Mouse (Mus musculus): ENCODE measurements around the gene Eif3f. TPM values are rescaled to one million over a fixed set of nuclear protein-coding genes. Genes with fewer than 3 reads are reported as not detected.

Eif3f gene
- polyA plus RNA-seq, 1 experiment from 2014 or later: 70.1 TPM

GRCm38 (mm10) chr7:108952801-108953200 is 18.6 kb downstream of the Eif3f start:
- no peak overlapping the region for H3K27ac ChIP-seq (replicated peaks)
- no peaks in the 10 kb centered on the region for H3K4me1 ChIP-seq (replicated peaks; ENCODE audit: control insufficient read depth, insufficient read depth)
- H3K4me2 ChIP-seq (replicated peaks; ENCODE audit: low read depth): no peak overlapping the region
- H3K9me3 ChIP-seq (ENCODE audit: control insufficient read depth, low read length): no peaks in the 10 kb centered on the region
- TF ChIP-seq CTCF (IDR thresholded peaks at IDR 0.05; ENCODE audit: low read depth) (no peak), EP300 (optimal IDR thresholded peaks at IDR 0.05) (no peak)
- 76% methylated on average over 6 of the region's 6 CpGs for WGBS
- H3K9ac ChIP-seq (ENCODE audit: low read length): no peak overlapping the region
- no peak overlapping the region for H3K4me3 ChIP-seq (ENCODE audit: low read depth, low read length)
- DNase-seq (ENCODE audit: low spot score): no peak
- ATAC-seq (ENCODE audit: low FRiP score, low TSS enrichment): no peak
- no peaks in the 10 kb centered on the region for H3K36me3 ChIP-seq (ENCODE audit: control insufficient read depth, insufficient read depth, low read length)
- H3K27me3 ChIP-seq (ENCODE audit: control insufficient read depth, insufficient read depth, low read length): no peaks in the 10 kb centered on the region; the same call in 1 of the 2 replicates

- H3K4me3 ChIP-seq (ENCODE audit: low read depth, low read length): no peak overlapping the region
- peak; percentile 32 for DNase-seq (ENCODE audit: low spot score)
- no peaks in the 10 kb centered on the region for H3K4me1 ChIP-seq (replicated peaks; ENCODE audit: control insufficient read depth, insufficient read depth)
- 45% methylated on average over 4 of the region's 4 CpGs for WGBS
- H3K9ac ChIP-seq (ENCODE audit: low read length): no peak overlapping the region
- no peak overlapping the region for H3K27ac ChIP-seq (replicated peaks)
- H3K4me2 ChIP-seq (replicated peaks; ENCODE audit: low read depth): no peak overlapping the region
- H3K9me3 ChIP-seq (ENCODE audit: control insufficient read depth, low read length): no peaks in the 10 kb centered on the region
- no peaks in the 10 kb centered on the region; the same call in 1 of the 2 replicates for H3K27me3 ChIP-seq (ENCODE audit: control insufficient read depth, insufficient read depth, low read length)
- no peak for ATAC-seq (ENCODE audit: low FRiP score, low TSS enrichment)
- no peak for TF ChIP-seq EP300 (optimal IDR thresholded peaks at IDR 0.05)
- peak; percentile 62 for TF ChIP-seq CTCF (IDR thresholded peaks at IDR 0.05; ENCODE audit: low read depth)
- no peaks in the 10 kb centered on the region for H3K36me3 ChIP-seq (ENCODE audit: control insufficient read depth, insufficient read depth, low read length)
Measured at GRCm38 (mm10) chr7:108954185-108954584, 20.0 kb downstream of the Eif3f start.

GRCm38 (mm10) chr7:108957734-108958133 is 23.5 kb downstream of the Eif3f start:
- ATAC-seq (ENCODE audit: low FRiP score, low TSS enrichment) (no peak), DNase-seq (ENCODE audit: low spot score) (no peak)
- no peak overlapping the region for H3K9ac ChIP-seq (ENCODE audit: low read length)
- WGBS: 53% methylated on average over 2 of the region's 2 CpGs
- H3K4me1 ChIP-seq (replicated peaks; ENCODE audit: control insufficient read depth, insufficient read depth): no peaks in the 10 kb centered on the region
- no peaks in the 10 kb centered on the region for H3K9me3 ChIP-seq (ENCODE audit: control insufficient read depth, low read length)
- H3K4me3 ChIP-seq (ENCODE audit: low read depth, low read length): no peak overlapping the region
- H3K27me3 ChIP-seq (ENCODE audit: control insufficient read depth, insufficient read depth, low read length): no peaks in the 10 kb centered on the region; the same call in 1 of the 2 replicates
- H3K36me3 ChIP-seq (ENCODE audit: control insufficient read depth, insufficient read depth, low read length): no peaks in the 10 kb centered on the region
- H3K27ac ChIP-seq (replicated peaks): no peak overlapping the region
- TF ChIP-seq CTCF (IDR thresholded peaks at IDR 0.05; ENCODE audit: low read depth): no peak
- TF ChIP-seq EP300 (optimal IDR thresholded peaks at IDR 0.05): no peak
- no peak overlapping the region for H3K4me2 ChIP-seq (replicated peaks; ENCODE audit: low read depth)

GRCm38 (mm10) chr7:108965968-108966367 is 31.8 kb downstream of the Eif3f start:
- no peaks in the 10 kb centered on the region for H3K27me3 ChIP-seq (ENCODE audit: control insufficient read depth, insufficient read depth, low read length)
- ATAC-seq (ENCODE audit: low FRiP score, low TSS enrichment) (0 out of 2 replicates have a peak, but pooled peaks have one; percentile 20), DNase-seq (ENCODE audit: low spot score) (no peak)
- no peaks in the 10 kb centered on the region for H3K4me1 ChIP-seq (replicated peaks; ENCODE audit: control insufficient read depth, insufficient read depth)
- H3K27ac ChIP-seq (replicated peaks): no peak overlapping the region
- H3K9ac ChIP-seq (ENCODE audit: low read length): no peak overlapping the region
- 12% methylated on average over 2 of the region's 2 CpGs for WGBS
- H3K4me3 ChIP-seq (ENCODE audit: low read depth, low read length): no peak overlapping the region
- no peaks in the 10 kb centered on the region for H3K9me3 ChIP-seq (ENCODE audit: control insufficient read depth, low read length)
- TF ChIP-seq CTCF (IDR thresholded peaks at IDR 0.05; ENCODE audit: low read depth) (peak; percentile 38), EP300 (optimal IDR thresholded peaks at IDR 0.05) (no peak)
- H3K36me3 ChIP-seq (ENCODE audit: control insufficient read depth, insufficient read depth, low read length): no peaks in the 10 kb centered on the region
- no peak overlapping the region for H3K4me2 ChIP-seq (replicated peaks; ENCODE audit: low read depth)

GRCm38 (mm10) chr7:108966742-108967362 is 32.6 kb downstream of the Eif3f start:
- H3K9me3 ChIP-seq (ENCODE audit: control insufficient read depth, low read length): no peaks in the 10 kb centered on the region
- H3K4me2 ChIP-seq (replicated peaks; ENCODE audit: low read depth): no peak overlapping the region
- no peak overlapping the region for H3K4me3 ChIP-seq (ENCODE audit: low read depth, low read length)
- H3K36me3 ChIP-seq (ENCODE audit: control insufficient read depth, insufficient read depth, low read length): no peaks in the 10 kb centered on the region
- no peaks in the 10 kb centered on the region for H3K4me1 ChIP-seq (replicated peaks; ENCODE audit: control insufficient read depth, insufficient read depth)
- no peak overlapping the region for H3K27ac ChIP-seq (replicated peaks)
- ATAC-seq (ENCODE audit: low FRiP score, low TSS enrichment): 0 out of 2 replicates have a peak, but pooled peaks have one; percentile 38
- DNase-seq (ENCODE audit: low spot score): peak; percentile 48
- H3K9ac ChIP-seq (ENCODE audit: low read length): no peak overlapping the region
- H3K27me3 ChIP-seq (ENCODE audit: control insufficient read depth, insufficient read depth, low read length): no peaks in the 10 kb centered on the region
- 29% methylated on average over 7 of the region's 7 CpGs for WGBS
- TF ChIP-seq CTCF (IDR thresholded peaks at IDR 0.05; ENCODE audit: low read depth) (peak; percentile 87), EP300 (optimal IDR thresholded peaks at IDR 0.05) (no peak)

- ATAC-seq (ENCODE audit: low FRiP score, low TSS enrichment): no peak
- TF ChIP-seq EP300 (optimal IDR thresholded peaks at IDR 0.05) (no peak), CTCF (IDR thresholded peaks at IDR 0.05; ENCODE audit: low read depth) (no peak)
Measured at GRCm38 (mm10) chr7:108968201-108968600, 34.0 kb downstream of the Eif3f start.

More at GRCm38 (mm10) chr7:108968201-108968600, 34.0 kb downstream of the Eif3f start:
- H3K27ac ChIP-seq (replicated peaks): no peak overlapping the region
- no peak overlapping the region for H3K4me3 ChIP-seq (ENCODE audit: low read depth, low read length)
- H3K9ac ChIP-seq (ENCODE audit: low read length): no peak overlapping the region
- no peak overlapping the region for H3K4me2 ChIP-seq (replicated peaks; ENCODE audit: low read depth)
- no peaks in the 10 kb centered on the region for H3K4me1 ChIP-seq (replicated peaks; ENCODE audit: control insufficient read depth, insufficient read depth)
- no peaks in the 10 kb centered on the region for H3K27me3 ChIP-seq (ENCODE audit: control insufficient read depth, insufficient read depth, low read length)
- whole genome bisulfite sequencing: 20% methylated on average over 6 of the region's 6 CpGs
- no peak for DNase-seq (ENCODE audit: low spot score)
- no peaks in the 10 kb centered on the region for H3K36me3 ChIP-seq (ENCODE audit: control insufficient read depth, insufficient read depth, low read length)
- H3K9me3 ChIP-seq (ENCODE audit: control insufficient read depth, low read length): no peaks in the 10 kb centered on the region

Measured in stomach, postnatal 0 days (tissue).